Mouse (Mus musculus) neutrophil, adult 5-6 weeks (primary cell): ENCODE measurements around the gene E330034G19Rik. TPM values are rescaled to one million over a fixed set of nuclear protein-coding genes. Genes with fewer than 3 reads are reported as not detected.
"Not testable (repeated sequence)": the region's sequence is repeated elsewhere in the genome, so short reads cannot be mapped to it uniquely, and the experiment has no call there.

Experiments
- ATAC-seq: fragments of 151-379, 151-347 bp; 2 replicates; pipeline ENCODE4 v1.8.0; 2017; ENCODE audit warnings: mild to moderate bottlenecking, moderate TSS enrichment; ENCODE audit not compliant: insufficient number of reproducible peaks, poor library complexity, low FRiP score, severe bottlenecking; ENCODE audit errors: extremely low read depth
- total RNA-seq: library from RNA; stranded (forward); fragments of 200-1000 nt; gene quantifications from 2 replicates; pipeline ENCODE4 v1.2.3, GENCODE M21; 2017

Gene E330034G19Rik
- total RNA-seq, 1 experiment from 2014 or later, result not detected

GRCm38 (mm10) chr14:24306667-24307066, 13.7 kb downstream of the E330034G19Rik start:
- no peak for ATAC-seq

GRCm38 (mm10) chr14:24307146-24307545, 14.1 kb downstream of the E330034G19Rik start:
- ATAC-seq, result no peak

- no peak for ATAC-seq
Measured at GRCm38 (mm10) chr14:24311110-24311509, 18.1 kb downstream of the E330034G19Rik start.

GRCm38 (mm10) chr14:24347007-24347406, 54.0 kb downstream of the E330034G19Rik start:
- ATAC-seq, result not testable (repeated sequence)

- ATAC-seq, result no peak
Measured at GRCm38 (mm10) chr14:24358295-24358951, 65.4 kb downstream of the E330034G19Rik start.

Other genes starting within 250 kb of the E330034G19Rik start
- 0.12 TPM in 1 of 2 replicates, not detected in the other for gene Dlg5, start 47.3 kb upstream of the E330034G19Rik start, total RNA-seq
- gene Polr3a, start 193.8 kb downstream of the E330034G19Rik start, total RNA-seq, result 29.2 and 33.3 TPM in 2 replicates
- 2,697 and 2,869 TPM in 2 replicates for gene Rps24, start 193.9 kb downstream of the E330034G19Rik start, total RNA-seq